Mouse (Mus musculus) thymus, adult 2 months (tissue): ENCODE results near the gene Sertad3. TPM values are rescaled to one million over a fixed set of nuclear protein-coding genes. Genes with fewer than 3 reads are reported as not detected.

Source experiments
- DNase-seq: peaks from one replicate; pipeline ENCODE4 v3.0.0; 2021
- H3K27ac ChIP-seq: fragments of 200-500 bp; 2 replicates; pipeline ENCODE4 v1.5.1; 2012; ENCODE audit warnings: low read length, control low read depth; ENCODE audit not compliant: control insufficient read depth, insufficient read depth
- H3K27me3 ChIP-seq: fragments of 200-500 bp; 2 replicates; pipeline ENCODE4 v1.6.1; 2012; ENCODE audit warnings: mild to moderate bottlenecking, low read length, moderate library complexity, mixed read lengths; ENCODE audit not compliant: control insufficient read depth, insufficient read depth
- H3K36me3 ChIP-seq: fragments of 200-500 bp; 2 replicates; pipeline ENCODE4 v1.6.1; 2012; ENCODE audit warnings: mild to moderate bottlenecking, low read length, moderate library complexity; ENCODE audit not compliant: control insufficient read depth, insufficient read depth
- H3K4me1 ChIP-seq: fragments of 200-500 bp; replicated peaks from 2 replicates; pipeline ENCODE4 v1.6.1; 2012; ENCODE audit warnings: low read length; ENCODE audit not compliant: control insufficient read depth, insufficient read depth
- H3K4me3 ChIP-seq: fragments of 200-500 bp; 2 replicates; pipeline ENCODE4 v1.5.1; 2012; ENCODE audit warnings: mild to moderate bottlenecking, low read length, control low read depth, moderate library complexity; ENCODE audit not compliant: control insufficient read depth, insufficient read depth
- CTCF ChIP-seq: fragments of 200-500 bp; IDR thresholded peaks from 2 replicates; pipeline ENCODE4 v1.5.1; 2012; ENCODE audit warnings: mild to moderate bottlenecking, control low read depth, low read length, moderate library complexity, borderline replicate concordance; ENCODE audit not compliant: control insufficient read depth, poor library complexity, insufficient read depth; ENCODE audit errors: extremely low read depth
- POLR2A ChIP-seq: fragments of 200-500 bp; IDR thresholded peaks from 2 replicates; pipeline ENCODE4 v1.6.1; 2012; ENCODE audit warnings: mild to moderate bottlenecking, low read length, control low read depth, moderate library complexity; ENCODE audit not compliant: control insufficient read depth, poor library complexity, insufficient read depth; ENCODE audit errors: extremely low read depth
- WGBS: fragments of 180-500 bp; shearing (Covaris S2); methylation state at CpG from one replicate; pipeline ENCODE4 v1.1.7; 2018; 5-methylcytosine and 5-hydroxymethylcytosine counted together
- polyA plus RNA-seq: library from polyadenylated mRNA; depleted of rRNA; stranded (reverse); fragments of >200 nt; gene quantifications from 2 replicates; pipeline ENCODE4 v1.2.3, GENCODE M21; 2012

Gene Sertad3
- polyA plus RNA-seq, 1 experiment, result 25.8 TPM

DNA sequence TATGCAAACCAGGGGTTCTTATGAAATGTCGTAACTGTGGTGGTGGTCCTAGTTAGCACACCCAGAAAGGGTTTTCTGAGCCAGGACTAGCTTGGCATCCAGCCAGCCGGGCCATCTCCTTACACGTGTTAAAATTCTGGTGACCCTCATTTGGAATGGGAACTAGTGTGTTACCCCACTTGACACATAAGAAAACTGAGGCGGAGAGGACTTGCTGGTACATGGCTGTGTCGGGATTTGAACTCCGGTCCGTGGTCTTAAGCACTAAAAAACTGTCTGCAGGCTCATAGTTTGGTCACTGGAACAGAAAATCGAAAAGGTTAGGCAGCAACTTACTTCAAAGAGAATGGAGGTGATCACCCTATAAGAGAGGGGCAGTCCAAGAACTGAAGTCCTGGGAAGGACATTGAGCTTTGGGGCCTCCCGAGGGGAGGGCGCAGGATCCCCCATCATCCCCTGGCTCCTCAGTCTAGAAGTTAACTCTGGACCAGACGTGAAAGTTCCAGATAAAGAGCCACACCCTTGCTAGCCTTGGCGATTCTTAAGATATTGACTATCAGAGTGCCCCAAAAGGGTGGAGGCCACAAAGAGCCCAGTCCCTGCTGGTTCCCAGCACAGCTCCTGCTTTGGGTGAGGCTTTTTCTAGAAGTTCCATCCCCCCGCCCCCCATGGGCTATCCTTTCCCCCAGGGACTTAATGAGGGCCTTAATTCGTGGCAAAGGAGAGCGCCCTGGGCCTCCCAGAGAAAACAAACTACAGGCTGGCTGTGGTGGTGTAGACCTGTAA is 25.0 kb upstream of the Sertad3 start:
- Histone ChIP-seq H3K27ac (no peak overlapping the region), H3K27me3 (peaks cover 11% of the 10 kb centered on the region; the same call in 1 of the 2 replicates), H3K4me3 (peak overlapping the region; percentile 42), H3K36me3 (no peaks in the 10 kb centered on the region), H3K4me1 (peaks cover 12% of the 10 kb centered on the region)
- 65% methylated on average over 15 of the region's 15 CpGs for WGBS
- no peak for DNase-seq
- TF ChIP-seq POLR2A (no peak), CTCF (no peak)

DNA sequence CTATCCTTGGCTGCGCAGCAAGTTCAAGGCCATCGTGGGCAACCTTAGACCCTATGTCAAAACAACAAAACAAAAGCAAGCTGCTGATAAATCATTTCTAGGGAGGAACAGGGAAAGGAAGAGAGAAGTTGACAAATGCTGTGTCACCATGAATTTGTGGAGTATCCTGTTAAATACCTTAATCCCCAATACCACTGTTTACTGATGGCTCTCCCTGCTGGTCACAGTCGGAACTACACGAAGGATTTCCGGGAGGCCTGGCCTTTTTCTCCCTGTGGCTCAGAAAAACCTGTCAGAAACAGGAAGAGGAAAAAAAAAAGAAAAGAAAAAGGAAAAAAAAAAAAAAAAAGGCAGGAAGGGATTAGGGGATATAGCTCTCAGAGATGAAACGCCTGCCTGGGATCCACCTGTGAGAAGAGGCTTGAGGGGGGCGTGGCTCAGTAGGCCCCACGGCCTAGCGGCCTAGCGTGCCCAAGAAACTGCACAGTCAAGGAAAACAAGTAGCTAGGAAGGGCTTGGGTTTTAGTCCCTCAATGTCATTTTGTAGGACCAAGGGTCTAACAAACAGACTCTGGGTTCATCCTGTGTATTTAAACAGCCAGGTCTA is 24.2 kb upstream of the Sertad3 start:
- peak; percentile 54 for DNase-seq
- H3K4me1 ChIP-seq, result peaks cover 12% of the 10 kb centered on the region
- H3K4me3 ChIP-seq, result no peak overlapping the region
- H3K27me3 ChIP-seq, result peaks cover 11% of the 10 kb centered on the region; the same call in 1 of the 2 replicates
- no peak overlapping the region for H3K27ac ChIP-seq
- WGBS, result 74% methylated on average over 10 of the region's 10 CpGs
- no peak for TF ChIP-seq POLR2A
- TF ChIP-seq CTCF, result no peak
- H3K36me3 ChIP-seq, result no peaks in the 10 kb centered on the region

DNA sequence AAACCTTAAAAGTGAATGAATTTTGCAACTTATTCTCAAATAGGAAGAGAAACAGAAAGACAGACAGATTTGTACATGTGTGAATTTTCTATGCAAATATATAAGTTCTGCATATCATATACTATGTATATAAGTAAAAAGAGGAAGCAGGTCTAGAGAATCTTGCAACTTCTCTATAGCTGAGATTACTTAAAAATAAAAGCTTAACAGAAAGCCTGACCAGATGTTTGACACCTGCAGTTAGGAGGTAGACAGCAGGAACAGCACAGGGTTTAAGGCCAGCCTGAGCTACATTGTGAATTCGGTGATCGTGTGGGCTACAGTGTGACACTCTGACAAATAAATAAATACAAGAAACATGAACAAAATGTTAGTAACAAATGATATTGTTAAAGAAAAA is 22.2 kb upstream of the Sertad3 start:
- Histone ChIP-seq H3K36me3 (no peaks in the 10 kb centered on the region), H3K27ac (no peak overlapping the region), H3K4me3 (no peak overlapping the region), H3K4me1 (peaks cover 9% of the 10 kb centered on the region), H3K27me3 (peaks cover 3% of the 10 kb centered on the region; the same call in 1 of the 2 replicates)
- no peak for DNase-seq
- 49% methylated on average over 2 of the region's 2 CpGs for WGBS
- no peak for TF ChIP-seq CTCF
- TF ChIP-seq POLR2A, result no peak

DNA sequence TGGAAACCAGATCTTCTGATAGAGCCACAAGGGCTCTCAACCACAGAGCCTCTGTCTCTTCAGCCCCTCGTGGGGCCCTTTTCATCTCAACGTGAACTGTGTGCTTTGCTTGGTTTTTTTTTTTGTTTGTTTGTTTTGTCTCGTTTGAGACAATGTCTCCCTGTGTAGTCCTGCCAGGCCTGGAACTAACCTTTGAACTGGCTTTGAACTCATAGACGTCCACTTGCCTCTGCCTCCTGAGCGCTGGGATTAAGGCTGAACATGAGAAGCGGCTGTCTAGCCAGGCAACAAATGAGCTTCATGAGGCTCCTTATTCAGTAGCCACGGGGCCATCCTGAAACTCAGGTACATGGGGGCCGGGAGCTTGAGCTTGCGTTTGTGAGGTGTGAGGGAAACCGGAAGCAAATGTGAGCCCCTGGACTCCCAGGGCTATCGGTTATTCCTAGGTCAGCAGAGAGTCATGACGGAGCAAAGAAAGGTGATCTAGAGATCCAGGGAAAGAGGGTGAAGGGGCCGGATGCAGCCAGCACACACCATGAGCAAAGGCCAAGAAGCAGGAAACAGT is 21.3 kb upstream of the Sertad3 start:
- WGBS, result 80% methylated on average over 13 of the region's 13 CpGs
- Histone ChIP-seq H3K4me3 (no peak overlapping the region), H3K27me3 (no peaks in the 10 kb centered on the region), H3K27ac (no peak overlapping the region), H3K36me3 (no peaks in the 10 kb centered on the region), H3K4me1 (peaks cover 9% of the 10 kb centered on the region)
- no peak for TF ChIP-seq POLR2A
- TF ChIP-seq CTCF, result no peak
- no peak for DNase-seq

DNA sequence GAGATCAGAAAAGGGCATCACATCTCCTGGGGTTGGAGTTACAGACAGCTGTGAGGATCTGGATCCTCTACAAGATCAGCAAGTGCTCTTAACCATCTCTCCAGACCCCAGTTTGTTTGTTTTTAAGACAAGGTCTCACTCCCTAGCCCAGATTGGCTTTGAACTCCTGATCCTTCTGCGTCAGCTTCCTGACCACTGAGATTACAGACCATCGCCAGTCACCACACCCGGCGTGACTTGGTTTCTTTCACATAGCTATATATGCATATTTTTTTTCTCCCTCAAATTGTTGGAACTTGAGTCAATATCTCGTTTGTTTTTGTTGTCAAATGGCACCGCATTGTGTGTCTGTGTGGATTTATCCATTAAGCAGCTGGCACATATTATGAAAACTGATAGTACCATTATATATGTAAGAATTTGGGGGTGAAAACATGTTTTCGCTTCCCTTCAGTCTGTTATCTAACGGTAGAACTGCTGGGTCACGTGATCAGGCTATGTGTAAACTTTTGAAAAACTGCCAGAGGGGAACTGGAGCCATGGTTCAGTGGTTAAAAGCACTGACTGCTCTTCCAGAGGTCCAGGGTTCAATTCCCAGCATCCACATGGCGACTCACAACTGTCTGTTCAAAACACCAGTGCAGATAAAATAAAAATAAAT is 19.0 kb upstream of the Sertad3 start:
- WGBS, result 68% methylated on average over 10 of the region's 10 CpGs
- TF ChIP-seq POLR2A, result no peak
- no peak for TF ChIP-seq CTCF
- no peaks in the 10 kb centered on the region for H3K36me3 ChIP-seq
- no peaks in the 10 kb centered on the region for H3K27me3 ChIP-seq
- no peaks in the 10 kb centered on the region for H3K4me1 ChIP-seq
- no peak for DNase-seq
- no peak overlapping the region for H3K4me3 ChIP-seq
- no peak overlapping the region for H3K27ac ChIP-seq

DNA sequence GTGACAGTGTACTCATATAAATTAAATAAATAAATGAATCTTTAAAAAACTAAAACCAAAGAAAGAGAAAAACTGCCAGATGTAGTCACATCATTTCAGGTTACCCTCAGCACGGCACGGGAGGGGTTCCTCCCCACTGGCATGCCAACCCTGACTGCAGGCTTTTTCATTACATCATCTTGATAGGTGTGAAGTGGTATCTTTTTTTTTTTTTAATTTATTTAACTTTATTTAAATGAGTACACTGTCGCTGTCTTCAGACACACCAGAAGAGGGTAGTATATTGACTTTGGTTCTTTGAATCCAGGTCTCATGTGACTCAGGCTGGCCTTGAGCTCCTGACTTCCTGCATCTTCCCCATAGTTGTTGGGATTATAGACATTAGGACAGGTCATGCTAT is 18.3 kb upstream of the Sertad3 start:
- no peak overlapping the region for H3K27ac ChIP-seq
- WGBS, result 93% methylated on average over 3 of the region's 3 CpGs

More for the DNA sequence above, 18.3 kb upstream of the Sertad3 start:
- H3K4me1 ChIP-seq, result no peaks in the 10 kb centered on the region
- no peaks in the 10 kb centered on the region for H3K27me3 ChIP-seq
- no peak for TF ChIP-seq CTCF
- TF ChIP-seq POLR2A, result no peak
- H3K4me3 ChIP-seq, result no peak overlapping the region
- DNase-seq, result no peak
- H3K36me3 ChIP-seq, result no peaks in the 10 kb centered on the region
